Mouse (Mus musculus) B cell, adult (primary cell): Measurements from ENCODE around the gene Prss45. TPM values are rescaled to one million over a fixed set of nuclear protein-coding genes. Genes with fewer than 3 reads are reported as not detected.

ENCODE experiments used
- total RNA-seq: library from RNA; stranded (reverse); gene quantifications from 4 replicates; pipeline ENCODE4 v1.2.4, GENCODE M21; 2023; ENCODE audit not compliant: inconsistent age

The Prss45 gene
- not detected in 4 replicates for total RNA-seq

GRCm38 (mm10) chr9:110834411-110834810, at the start of gene Prss45:
Gene Prss45 (plus strand): TSS chr9:110834588.

DNA sequence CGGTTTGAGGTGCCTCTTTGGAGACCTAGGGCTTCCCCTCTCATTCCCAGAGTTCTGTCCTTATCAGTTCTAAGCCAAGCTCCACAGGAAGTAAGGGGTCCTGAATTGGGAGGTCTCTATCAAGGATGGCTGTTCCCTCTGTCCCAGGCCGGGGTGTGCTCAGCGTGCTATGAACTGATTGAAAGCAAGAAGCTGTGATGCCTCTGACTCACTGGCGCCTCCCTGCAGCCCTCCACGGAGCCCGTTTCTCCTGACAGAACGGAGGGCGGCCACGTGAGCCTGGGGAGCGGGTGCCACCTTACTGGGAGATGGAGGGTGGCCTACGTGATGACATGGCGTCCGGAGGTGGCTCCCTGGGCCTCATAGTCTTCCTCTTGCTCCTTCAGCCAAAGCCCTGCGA, 36.5 kb upstream of the Prss45 start, which contains the start of gene Prss42:
Gene Prss42, plus strand, starts transcription at position 301 of the 400 bp plus-strand sequence.

GRCm38 (mm10) chr9:110813789-110814188, 20.6 kb upstream of the Prss45 start, which contains the start of gene Prss44:
Gene Prss44 (plus strand): TSS chr9:110813994.

DNA sequence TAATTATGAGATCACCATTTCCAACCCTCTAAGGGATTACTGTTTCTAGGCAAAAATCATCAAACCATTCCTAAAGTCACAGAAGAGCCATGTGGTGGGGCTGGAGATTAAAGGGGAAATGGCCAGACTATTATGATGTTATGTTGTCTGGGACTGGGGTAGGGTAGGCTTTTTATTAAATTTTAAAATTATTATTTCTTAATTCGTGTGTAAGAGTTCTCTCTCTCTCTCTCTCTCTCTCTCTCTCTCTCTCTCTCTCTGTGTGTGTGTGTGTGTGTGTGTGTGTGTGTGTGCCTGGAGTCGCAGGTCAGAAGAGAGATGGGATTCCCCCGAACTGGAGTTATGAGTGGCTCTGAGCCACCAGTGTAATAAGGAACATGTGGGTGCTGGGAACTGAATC, 8.0 kb upstream of the Prss45 start, which contains the start of gene Prss43:
Gene Prss43, plus strand, starts transcription at position 301 of the 400 bp plus-strand sequence.

GRCm38 (mm10) chr9:110844206-110844605, 9.8 kb downstream of the Prss45 start, which contains the start of gene Prss46:
Gene Prss46 (plus strand): TSS chr9:110844506.

GRCm38 (mm10) chr9:110857781-110858472, 23.5 kb downstream of the Prss45 start, which contains the start of gene Prss50:
Gene Prss50 (plus strand): TSS chr9:110857967.

GRCm38 (mm10) chr9:110879191-110879920, 45.0 kb downstream of the Prss45 start, which contains the start of gene Als2cl:
Gene Als2cl (plus strand): TSS chr9:110879870.

DNA sequence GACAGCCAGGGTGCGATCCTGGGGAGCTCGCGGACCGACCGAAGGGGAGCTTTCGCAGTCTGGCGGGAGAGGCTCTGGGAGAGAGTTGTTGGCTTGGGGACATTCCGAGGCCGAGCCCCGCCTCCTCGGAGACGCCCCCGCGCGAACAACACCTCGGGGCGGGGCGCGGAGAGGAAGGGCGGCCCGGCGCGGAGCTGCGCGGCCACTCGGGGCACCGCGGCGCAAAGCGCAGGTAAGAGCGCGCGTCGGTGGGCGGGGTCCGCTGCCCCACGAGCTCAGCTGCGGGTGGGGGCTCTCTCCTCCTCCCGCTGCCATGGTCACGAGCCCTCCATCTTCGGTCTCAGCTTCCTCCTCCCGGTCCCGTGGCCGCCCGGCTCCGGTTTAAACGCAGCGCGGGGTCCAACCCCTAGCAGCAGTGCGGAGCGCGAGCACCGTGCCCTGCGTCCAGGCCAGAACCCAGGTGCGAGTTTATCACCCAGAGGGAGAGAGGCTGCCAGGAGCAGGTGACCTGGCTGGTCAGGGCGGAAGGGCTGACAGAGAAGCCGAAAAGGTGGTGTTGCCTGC, 45.7 kb downstream of the Prss45 start, which contains the start of gene Tmie:
Gene Tmie, minus strand, starts transcription at position 116 of the 564 bp plus-strand sequence.

Other genes with a start within 250 kb of the Prss45 start
- 1.1 to 3.8 TPM (median 1.8 TPM) in 4 replicates for gene Nradd, start 210.1 kb upstream of the Prss45 start, total RNA-seq
- 35.1 to 39.2 TPM (median 37.6 TPM) in 4 replicates for gene Nbeal2, start 180.4 kb upstream of the Prss45 start, total RNA-seq
- 86.7 to 110 TPM (median 103 TPM) in 4 replicates for gene Ccdc12, start 178.1 kb upstream of the Prss45 start, total RNA-seq
- gene Myl3, start 92.7 kb upstream of the Prss45 start, total RNA-seq: not detected in 4 replicates
- gene Pth1r, start 87.4 kb upstream of the Prss45 start, total RNA-seq: not detected in 4 replicates
- not detected in 4 replicates for gene Prss42, start 36.4 kb upstream of the Prss45 start, total RNA-seq
- not detected in 4 replicates for gene Prss44, start 20.6 kb upstream of the Prss45 start, total RNA-seq
- gene Prss43, start 7.9 kb upstream of the Prss45 start, total RNA-seq: not detected in 4 replicates
- gene Prss46, start 9.9 kb downstream of the Prss45 start, total RNA-seq: not detected in 4 replicates
- gene Prss50, start 23.4 kb downstream of the Prss45 start, total RNA-seq: not detected in 4 replicates
- gene Als2cl, start 45.3 kb downstream of the Prss45 start, total RNA-seq: 0.22 to 2.5 TPM in 2 of 4 replicates, not detected in the others
- not detected in 4 replicates for gene Tmie, start 45.5 kb downstream of the Prss45 start, total RNA-seq
- not detected in 4 replicates for gene Fam240a, start 82.3 kb downstream of the Prss45 start, total RNA-seq
- gene Tdgf1, start 111.6 kb downstream of the Prss45 start, total RNA-seq: not detected in 4 replicates
- not detected in 4 replicates for gene Lrrc2, start 117.0 kb downstream of the Prss45 start, total RNA-seq
- not detected in 4 replicates for gene Rtp3, start 156.0 kb downstream of the Prss45 start, total RNA-seq
- gene Ltf, start 184.7 kb downstream of the Prss45 start, total RNA-seq: 2.0 to 3.6 TPM (median 2.6 TPM) in 4 replicates
- gene Ccrl2, start 222.9 kb downstream of the Prss45 start, total RNA-seq: 2.6 to 4.7 TPM (median 4.4 TPM) in 4 replicates